Mouse (Mus musculus) heart, postnatal 14 days (tissue): ENCODE data around the gene Spint2. TPM values are rescaled to one million over a fixed set of nuclear protein-coding genes. Genes with fewer than 3 reads are reported as not detected.
"Not testable (repeated sequence)": the region's sequence is repeated elsewhere in the genome, so short reads cannot be mapped to it uniquely, and the experiment has no call there.

Experiments
- DNase-seq, 2 experiments: peaks; one replicate each; pipeline ENCODE4 v3.0.0; 2021 to 2022
- intact Hi-C: fragments of 180-260 bp; cut with DNase I; formaldehyde crosslinking; loops from one replicate; pipeline ENCODE4 v1.15.1; 2025
- total RNA-seq, 2 experiments: library from RNA; stranded (reverse); gene quantifications; 2 replicates each; pipeline ENCODE4 v1.2.3; 2021

Spint2 gene
- total RNA-seq, 2 experiments from 2014 or later, result 39.2 to 42.9 TPM

DNA sequence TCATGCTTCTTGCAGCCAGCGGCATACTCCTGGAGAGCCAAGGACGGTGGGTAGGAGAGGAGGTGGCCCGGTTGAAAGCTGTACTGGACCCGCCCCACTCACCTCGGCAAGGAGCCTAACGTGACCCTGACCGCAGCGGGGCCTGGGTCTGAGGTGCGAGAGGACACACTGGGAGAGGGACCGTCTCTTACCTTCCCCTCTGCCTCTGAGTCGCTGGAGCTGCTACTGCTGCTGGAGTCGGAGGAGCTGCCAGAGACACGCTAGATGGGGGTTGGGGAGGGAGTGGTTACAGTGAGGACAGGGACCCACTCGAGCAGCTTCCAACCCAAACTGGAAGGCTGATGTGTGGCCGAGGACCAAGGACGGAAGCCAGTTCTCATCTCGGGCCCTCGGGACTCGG lies 34.0 kb downstream of the Spint2 start:
- intact Hi-C loops, result loop anchor here (2.0 to 5.0 kb wide), 2 partner anchors 49 to 120 kb away; partner anchors contain the start of gene Ryr1
- peak; percentile 27 to 41 for DNase-seq

DNA sequence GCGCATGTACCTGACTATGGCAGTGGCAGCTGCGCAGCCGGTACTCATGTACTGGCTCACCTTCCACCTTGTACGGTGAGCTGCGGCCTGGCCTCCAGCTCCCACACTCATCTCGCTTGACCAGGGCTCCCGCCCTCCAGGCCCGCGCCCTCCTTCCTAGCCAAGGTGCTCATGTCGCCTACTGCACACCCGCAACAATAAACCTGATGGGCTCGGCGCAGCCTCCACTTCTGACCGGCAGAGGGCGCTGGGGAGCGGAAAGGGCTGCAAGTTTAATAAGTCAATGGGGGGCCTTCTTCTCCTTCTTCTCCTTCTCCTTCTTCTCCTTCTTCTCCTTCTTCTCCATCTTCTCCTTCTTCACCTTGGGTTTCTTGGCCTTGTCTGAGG lies 34.4 kb downstream of the Spint2 start:
- peak; percentile 86 to 92 for DNase-seq
- intact Hi-C loops, result loop anchor here (2.0 to 5.0 kb wide), 2 partner anchors 49 to 120 kb away; partner anchors contain the start of gene Ryr1

- intact Hi-C loops, result loop anchor here (2.0 to 5.0 kb wide), 2 partner anchors 50 to 119 kb away; partner anchors contain the start of gene Ryr1
- no peak for DNase-seq
Observed at GRCm38 (mm10) chr7:29246619-29247313, 34.9 kb downstream of the Spint2 start.

GRCm38 (mm10) chr7:29246015-29246414 lies 35.7 kb downstream of the Spint2 start:
- DNase-seq, result no peak
- intact Hi-C loops, result loop anchor here (2.0 to 5.0 kb wide), 2 partner anchors 51 to 119 kb away; partner anchors contain the start of gene Ryr1

- intact Hi-C loops, result loop anchor here (5.0 kb wide), 1 partner anchor 118 kb away; the partner anchor contains the start of gene Ryr1
- peak; percentile 37 to 41 for DNase-seq
Observed at GRCm38 (mm10) chr7:29244732-29245416, 36.8 kb downstream of the Spint2 start.

DNA sequence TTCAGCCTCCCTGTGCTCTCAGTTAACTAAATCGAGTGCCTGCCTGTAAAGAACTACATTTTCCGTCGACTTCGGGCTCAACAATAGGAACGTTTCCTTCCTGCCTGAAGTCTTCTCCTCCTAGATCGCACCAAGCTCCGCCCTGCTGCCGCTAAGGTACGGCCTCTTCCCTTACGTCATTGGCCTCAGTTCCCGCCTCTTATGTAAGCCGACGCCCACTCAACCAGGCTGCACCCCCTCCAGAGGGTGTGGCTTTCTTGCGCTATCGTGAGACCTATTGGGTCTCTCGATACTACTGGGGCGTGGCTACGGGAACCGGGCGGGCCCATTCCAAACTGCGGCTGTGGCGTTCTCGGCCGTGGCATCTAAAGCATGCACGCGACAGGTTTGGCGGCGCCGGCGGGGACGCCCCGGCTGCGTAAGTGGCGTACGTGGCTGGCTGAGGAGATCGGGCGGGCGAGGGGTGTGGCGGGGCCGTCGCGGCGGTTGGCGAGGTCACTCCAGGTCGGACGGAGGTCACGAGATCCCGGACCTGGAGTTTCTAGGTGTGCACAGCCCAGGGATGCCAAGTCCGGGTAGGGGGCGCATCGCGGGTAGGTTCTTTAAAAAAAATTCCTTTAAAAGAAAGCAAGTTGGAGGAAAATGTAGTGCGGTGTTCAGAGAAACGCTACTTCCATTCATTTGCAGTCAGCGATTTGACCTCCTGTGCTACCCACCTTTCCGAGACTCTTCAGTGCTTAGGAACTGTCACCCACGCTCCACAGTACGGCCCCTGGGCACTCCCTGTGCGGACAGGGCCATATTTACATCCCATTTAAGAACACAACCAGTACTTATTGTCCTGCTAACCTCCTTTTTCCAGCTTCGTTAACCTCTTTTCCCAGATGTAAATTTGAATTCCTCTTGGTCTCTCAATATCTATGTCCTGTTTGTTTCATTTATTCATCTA lies 43.4 kb downstream of the Spint2 start, which contains the start of gene Yif1b:
Gene Yif1b, plus strand, starts transcription at position 311 of the 949 bp plus-strand sequence.
- intact Hi-C loops, result loop anchor here (2.0 kb wide), 1 partner anchor 57 kb away; the partner anchor contains the start of gene Psmd8
- DNase-seq, result peak; percentile 95 to 97

GRCm38 (mm10) chr7:29237596-29237995 lies 44.1 kb downstream of the Spint2 start:
- DNase-seq, intact Hi-C loops: not testable (repeated sequence)

DNA sequence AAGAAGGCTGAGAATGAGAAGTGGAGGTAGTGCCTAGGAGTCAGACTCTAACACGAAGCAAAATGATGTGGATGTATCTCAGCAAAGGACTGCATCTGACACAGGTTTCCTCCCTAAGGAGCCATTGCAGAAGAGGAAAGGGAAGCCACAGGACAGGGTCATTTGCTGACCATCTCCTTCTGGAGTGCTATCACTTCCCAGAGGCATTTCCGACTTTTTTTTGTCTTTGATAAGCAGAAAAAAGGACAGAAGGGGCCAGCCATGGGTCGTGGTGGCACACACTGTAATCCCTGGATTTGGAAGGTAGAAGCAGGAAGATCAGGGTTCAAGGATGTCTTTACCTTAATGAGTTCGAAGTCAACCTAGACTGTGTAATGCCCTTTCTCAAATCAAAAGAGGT lies 45.1 kb downstream of the Spint2 start:
- DNase-seq, result no peak
- intact Hi-C loops, result no loop called here

DNA sequence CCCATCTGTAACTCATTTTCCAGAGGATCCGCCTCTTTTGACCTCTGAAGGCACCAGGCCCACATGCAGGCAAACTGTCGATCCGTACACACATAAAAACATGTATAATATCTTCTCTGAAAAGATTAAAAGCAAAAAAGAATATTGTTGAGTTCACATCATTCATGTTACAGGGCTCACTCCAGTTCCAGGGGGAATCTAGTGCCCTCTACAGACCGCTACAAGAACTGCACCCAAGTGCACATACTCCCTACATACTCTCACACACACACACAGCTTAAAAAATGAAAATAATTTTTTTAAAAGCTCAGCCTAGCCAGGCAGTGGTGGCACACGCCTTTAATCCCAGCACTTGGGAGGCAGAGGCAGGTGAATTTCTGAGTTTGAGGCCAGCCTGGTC lies 47.1 kb downstream of the Spint2 start:
- no peak for DNase-seq
- intact Hi-C loops, result no loop called here

GRCm38 (mm10) chr7:29233745-29234144 lies 48.0 kb downstream of the Spint2 start:
- intact Hi-C loops, result no loop called here
- DNase-seq, result peak in 1 of 2 experiments; percentile 49

- DNase-seq, result peak; percentile 68 to 74
- intact Hi-C loops, result no loop called here
Observed at GRCm38 (mm10) chr7:29232247-29233013, 49.3 kb downstream of the Spint2 start, which contains the start of gene Kcnk6. TSS of gene Kcnk6 (minus strand) at chr7:29232515.

DNA sequence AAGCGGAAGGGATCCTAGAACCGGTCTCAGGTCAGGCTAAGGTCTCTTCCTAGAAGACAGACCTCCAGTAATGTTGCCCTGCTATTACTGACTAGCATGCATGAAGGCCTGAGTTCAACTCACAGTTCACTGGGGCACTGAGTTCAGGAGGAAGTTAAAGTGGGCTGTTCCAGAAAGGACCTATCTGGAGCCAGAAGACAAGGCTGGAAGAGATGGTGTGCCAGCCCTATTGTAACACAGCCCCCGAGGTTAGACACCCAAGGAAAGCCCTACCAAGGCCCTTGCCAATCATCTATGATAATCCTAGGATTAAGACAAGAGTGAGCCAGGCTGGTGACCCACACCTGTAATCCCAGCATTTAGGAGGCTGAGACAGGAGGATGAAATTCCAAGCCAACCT lies 50.2 kb downstream of the Spint2 start:
- intact Hi-C loops, result no loop called here
- DNase-seq, result no peak

- intact Hi-C loops, result no loop called here
- DNase-seq, result no peak
Observed at GRCm38 (mm10) chr7:29230560-29230959, 51.2 kb downstream of the Spint2 start.

DNA sequence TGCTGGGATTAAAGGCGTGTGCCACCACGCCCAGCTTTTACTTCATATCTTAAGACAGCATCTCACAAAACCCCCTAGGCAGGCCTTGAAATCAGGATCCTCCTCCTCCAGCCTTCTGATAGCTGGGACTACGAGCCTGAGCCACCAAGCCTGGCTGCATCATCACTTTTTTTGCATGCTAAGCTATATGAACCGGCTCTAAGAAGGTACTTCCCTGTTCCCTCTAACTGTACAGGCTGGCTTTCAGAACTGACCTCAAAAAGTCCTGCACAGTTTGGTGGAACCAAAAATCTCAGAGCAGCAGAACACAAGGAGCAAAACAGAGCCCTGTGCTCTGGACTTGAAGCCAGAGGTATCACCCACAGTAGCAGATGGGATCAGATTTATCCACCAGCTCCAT lies 53.5 kb downstream of the Spint2 start:
- no peak for DNase-seq
- intact Hi-C loops, result no loop called here

DNA sequence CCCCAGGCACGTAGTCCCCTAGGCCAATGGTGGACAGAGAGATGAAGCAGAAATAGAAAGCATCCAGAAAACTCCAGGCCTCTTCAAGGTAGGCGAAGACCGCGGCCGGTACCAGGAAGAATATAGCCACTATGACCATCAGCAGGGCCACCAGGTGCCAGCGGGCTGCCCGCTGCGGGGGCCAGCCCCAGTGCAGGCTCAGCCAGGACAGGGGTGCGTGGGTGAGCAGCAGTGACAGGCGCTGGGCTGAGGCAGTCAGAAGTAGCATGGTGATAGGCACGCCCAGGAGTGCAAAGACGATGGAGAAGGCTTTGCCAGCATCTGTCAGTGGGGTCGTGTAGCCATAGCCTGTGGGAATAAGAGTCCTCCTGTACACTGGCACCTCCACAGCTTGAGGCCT lies 56.2 kb downstream of the Spint2 start:
- intact Hi-C loops, result no loop called here

DNA sequence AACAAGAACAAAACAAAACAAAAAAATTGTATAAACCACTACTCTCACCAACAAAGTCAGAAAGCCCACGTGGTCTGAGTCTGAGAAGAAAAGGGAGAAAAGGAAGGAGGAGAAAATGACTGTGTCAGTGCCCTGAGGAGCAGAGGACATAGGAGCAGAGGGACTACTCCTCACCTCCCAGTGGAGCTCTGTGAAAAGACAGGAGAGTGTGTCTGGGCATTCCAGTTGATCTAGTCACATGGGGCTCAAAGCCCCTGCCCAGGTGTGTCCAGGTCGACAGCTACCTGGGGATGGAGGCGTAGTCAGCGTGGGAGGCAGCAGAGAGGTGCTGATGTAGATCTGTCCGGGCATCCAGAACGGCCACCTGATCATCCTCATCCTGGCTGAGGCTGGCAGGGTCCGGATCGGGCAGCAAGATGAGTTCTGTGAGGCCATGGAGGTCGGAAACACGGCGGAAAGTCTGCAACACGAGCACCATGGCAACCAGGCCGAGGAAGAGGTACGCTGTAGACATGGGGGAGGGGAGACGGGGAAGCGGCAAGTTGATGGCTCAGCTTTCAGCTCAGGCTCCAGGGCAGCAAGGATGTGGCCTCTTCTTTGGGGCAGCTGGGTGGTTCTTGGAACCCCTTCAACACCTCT lies 56.8 kb downstream of the Spint2 start:
- DNase-seq, result no peak
- intact Hi-C loops, result no loop called here

More for the DNA sequence above, 56.2 kb downstream of the Spint2 start:
- DNase-seq, result no peak

DNA sequence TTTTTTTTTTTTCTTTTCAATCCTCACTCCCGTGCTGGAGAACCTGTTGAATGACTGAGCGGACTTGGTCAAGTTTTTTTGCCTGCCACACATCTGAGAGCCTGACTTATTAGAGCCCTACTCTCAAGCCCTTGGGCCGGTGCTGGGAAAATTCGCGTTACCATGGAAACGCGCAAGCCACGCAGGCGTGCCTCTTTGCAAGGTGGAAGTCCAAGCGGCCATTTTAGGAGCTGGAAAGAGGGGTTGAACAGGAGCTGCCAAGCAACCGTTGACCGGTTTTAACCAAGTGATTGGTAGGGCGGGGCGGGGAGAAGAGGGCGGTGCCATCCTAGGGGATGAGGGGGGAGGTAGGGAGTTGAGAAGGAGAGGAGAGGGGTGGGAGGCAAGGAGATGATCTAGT lies 66.9 kb downstream of the Spint2 start:
- intact Hi-C loops, result no loop called here
- DNase-seq, result no peak

DNA sequence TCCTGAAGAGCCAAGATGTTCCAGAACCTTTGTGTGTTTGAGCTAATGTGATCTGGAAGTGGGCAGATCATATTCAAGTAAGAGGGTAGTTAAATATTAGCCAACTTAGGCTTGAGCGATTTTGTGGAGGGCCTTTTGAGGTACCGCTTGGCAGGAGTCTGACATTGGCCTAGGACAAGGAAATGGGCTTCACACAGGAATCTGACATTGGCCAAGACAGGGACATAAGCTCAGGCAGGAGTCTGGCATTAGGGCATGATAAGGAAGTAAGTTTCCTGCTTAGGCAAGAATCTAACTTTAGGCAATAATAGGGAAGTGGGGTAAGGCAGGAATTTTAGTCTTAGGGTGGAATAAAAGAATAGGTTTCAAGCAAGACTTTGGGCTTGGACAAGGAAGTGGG lies 67.5 kb downstream of the Spint2 start:
- no peak for DNase-seq
- intact Hi-C loops, result no loop called here

- no peak for DNase-seq
- intact Hi-C loops, result no loop called here
Observed at GRCm38 (mm10) chr7:29213675-29214082, 68.0 kb downstream of the Spint2 start, which contains the start of gene Catsperg1. TSS of gene Catsperg1 (minus strand) at chr7:29214035.
